Mouse (Mus musculus) ES-E14 (cell line): ENCODE measurements at regions not wholly inside any gene's neighbourhood (a gene's known extent, or its start where the extent isn't known, plus 50 kb on each side); places are given as distances from the start of the nearest gene placed in this dataset.

Experiments
- DNase-seq: peaks from one replicate; pipeline ENCODE4 v3.0.0-alpha.2; 2013; ENCODE audit warnings: low read depth, low spot score
- H3K27ac ChIP-seq: 2 replicates; pipeline ENCODE4 v1.5.1; 2012; ENCODE audit warnings: low read depth, mild to moderate bottlenecking, low read length, moderate library complexity, mixed read lengths; ENCODE audit not compliant: poor library complexity, insufficient read depth, severe bottlenecking
- H3K36me3 ChIP-seq: 2 replicates; pipeline ENCODE4 v1.6.1; 2012; ENCODE audit warnings: mild to moderate bottlenecking, low read length, moderate library complexity, mixed read lengths; ENCODE audit not compliant: control insufficient read depth, poor library complexity, insufficient read depth, severe bottlenecking
- H3K4me1 ChIP-seq, 2 experiments: fragments of 150-350 bp in 1 of 2; sonication (generic) in 1 of 2; 2 replicates each; pipeline ENCODE4 v1.6.1; 2012; ENCODE audit warnings: low read length in 2 of 2, mild to moderate bottlenecking in 1 of 2, mixed read lengths in 1 of 2; ENCODE audit not compliant: control insufficient read depth in 2 of 2, insufficient read depth in 2 of 2, poor library complexity in 1 of 2
- H3K4me3 ChIP-seq, 2 experiments: fragments of 150-350 bp in 1 of 2; sonication (generic) in 1 of 2; 2 replicates each; pipeline ENCODE4 v1.5.1; 2012; ENCODE audit warnings: low read length in 2 of 2, low read depth in 1 of 2, mild to moderate bottlenecking in 1 of 2, mixed read lengths in 1 of 2; ENCODE audit not compliant: insufficient read depth in 1 of 2, poor library complexity in 1 of 2, severe bottlenecking in 1 of 2
- H3K9ac ChIP-seq: 2 replicates; pipeline ENCODE4 v1.6.1; 2012; ENCODE audit warnings: low read depth, mild to moderate bottlenecking, low read length, mixed read lengths; ENCODE audit not compliant: poor library complexity, insufficient read depth, severe bottlenecking
- H3K9me3 ChIP-seq: fragments of 150-350 bp; sonication (generic); 2 replicates; pipeline ENCODE4 v1.6.1; 2012; ENCODE audit warnings: low read depth, mild to moderate bottlenecking, low read length; ENCODE audit not compliant: control insufficient read depth, insufficient read depth
- CHD2 ChIP-seq: IDR thresholded peaks from 2 replicates; pipeline ENCODE4 v1.6.1; 2014; ENCODE audit warnings: mild to moderate bottlenecking, low read depth, low read length, inconsistent platforms
- HCFC1 ChIP-seq: IDR thresholded peaks from 2 replicates; pipeline ENCODE4 v1.6.1; 2012; ENCODE audit warnings: low read length, inconsistent platforms, borderline replicate concordance; ENCODE audit not compliant: insufficient read depth
- MAFK ChIP-seq: IDR thresholded peaks from 2 replicates; pipeline ENCODE4 v1.6.1; 2014; ENCODE audit warnings: mild to moderate bottlenecking, low read depth, low read length, inconsistent platforms; ENCODE audit not compliant: insufficient read depth
- ZC3H11A ChIP-seq: IDR thresholded peaks from 2 replicates; pipeline ENCODE4 v1.6.1; 2012; ENCODE audit warnings: low read depth, mild to moderate bottlenecking, inconsistent platforms, low read length, borderline replicate concordance
- ZNF384 ChIP-seq: IDR thresholded peaks from 2 replicates; pipeline ENCODE4 v1.6.1; 2012; ENCODE audit warnings: low read depth, low read length, inconsistent platforms
- in situ Hi-C, 2 experiments: fragments of 600-800 bp; cut with MboI; formaldehyde crosslinking; loops; one replicate each; pipeline ENCODE4 v1.15.1; 2025; ENCODE audit warnings: low sequenced_read_pairs in 2 of 2, inconsistent platforms in 1 of 2; ENCODE audit not compliant: unreplicated experiment in 2 of 2

DNA sequence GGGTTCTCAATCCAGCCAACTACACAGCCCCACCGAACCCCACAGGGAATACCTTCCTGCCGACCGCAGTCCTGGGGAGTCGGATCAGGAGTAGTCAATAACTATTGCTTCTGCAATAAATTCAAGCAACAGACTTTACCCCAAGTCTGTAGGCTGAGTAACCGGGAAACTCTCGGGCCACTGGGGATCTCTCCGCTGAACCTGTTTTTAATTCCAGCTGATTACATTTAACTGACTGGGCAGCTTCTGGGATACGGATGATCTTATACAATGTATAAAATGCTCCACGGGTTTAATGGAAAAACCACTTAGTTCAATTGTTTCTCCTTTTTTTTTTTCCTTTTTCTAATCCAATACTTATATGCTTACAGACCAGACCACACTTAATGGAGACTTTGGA, 336.6 kb downstream of the Agtpbp1 start:
- no peak for DNase-seq
- Histone ChIP-seq H3K36me3 (no peaks in the 10 kb centered on the region), H3K27ac (no peak overlapping the region), H3K4me3 (no peak overlapping the region), H3K9ac (no peak overlapping the region), H3K9me3 (no peaks in the 10 kb centered on the region), H3K4me1 (no peaks in the 10 kb centered on the region; a peak in 1 of 4 replicates)
- TF ChIP-seq ZC3H11A: no peak
- TF ChIP-seq ZNF384: no peak
- TF ChIP-seq HCFC1: no peak
- in situ Hi-C loops: no loop called here

DNA sequence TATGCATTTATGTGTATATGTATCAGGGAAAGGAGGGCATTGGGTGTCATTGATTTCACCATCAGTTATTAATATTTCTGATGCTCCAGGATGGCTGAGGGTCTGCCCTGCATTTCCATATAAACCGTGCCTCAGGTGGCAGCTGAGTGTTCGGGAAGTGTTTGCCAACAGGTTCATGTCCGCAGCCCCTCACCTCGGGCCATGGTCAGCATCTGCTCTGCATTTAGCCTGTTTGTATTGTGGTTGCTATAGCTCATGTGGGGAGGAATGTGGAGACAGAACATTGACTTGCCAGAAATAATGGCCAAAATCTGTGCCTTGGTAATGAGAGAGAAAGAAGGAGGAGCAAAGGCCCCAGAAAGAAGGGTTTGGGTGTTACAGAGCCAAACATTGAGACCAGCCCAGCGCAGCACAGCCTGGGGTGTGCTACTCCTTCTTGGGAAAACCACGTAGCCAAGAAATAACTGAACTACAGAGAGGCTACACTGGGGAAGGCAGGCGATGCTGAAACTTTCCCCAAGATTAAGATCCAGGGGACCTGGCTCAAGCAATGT, 338.0 kb downstream of the Agtpbp1 start:
- in situ Hi-C loops: no loop called here
- H3K27ac ChIP-seq: no peak overlapping the region

DNA sequence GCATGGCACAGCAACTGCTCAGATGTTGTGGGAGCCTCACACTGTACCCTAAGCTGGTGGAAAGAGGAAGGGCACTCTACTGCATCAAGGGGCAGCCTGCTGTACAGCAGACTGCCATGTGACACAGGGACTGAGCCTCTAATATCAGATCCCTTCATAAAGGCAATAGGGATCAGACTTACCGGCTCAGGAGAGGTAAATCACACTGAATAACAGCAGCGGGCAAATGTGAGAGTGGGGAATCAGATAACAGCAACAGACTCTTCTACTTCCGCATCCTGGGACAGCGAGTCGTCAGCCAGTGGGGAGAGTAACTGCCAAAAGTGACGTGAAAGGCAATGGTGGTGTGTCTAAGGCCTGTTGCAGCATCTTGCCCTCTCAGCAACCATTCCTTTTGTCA, 339.0 kb downstream of the Agtpbp1 start:
- in situ Hi-C loops: no loop called here
- DNase-seq: no peak

More for the DNA sequence above, 338.0 kb downstream of the Agtpbp1 start:
- Histone ChIP-seq H3K36me3 (no peaks in the 10 kb centered on the region), H3K9me3 (no peaks in the 10 kb centered on the region), H3K4me3 (no peak overlapping the region), H3K9ac (no peak overlapping the region), H3K4me1 (no peaks in the 10 kb centered on the region; a peak in 1 of 4 replicates)
- DNase-seq: no peak
- TF ChIP-seq ZNF384 (no peak), MAFK (no peak), ZC3H11A (no peak), HCFC1 (no peak), CHD2 (no peak)

DNA sequence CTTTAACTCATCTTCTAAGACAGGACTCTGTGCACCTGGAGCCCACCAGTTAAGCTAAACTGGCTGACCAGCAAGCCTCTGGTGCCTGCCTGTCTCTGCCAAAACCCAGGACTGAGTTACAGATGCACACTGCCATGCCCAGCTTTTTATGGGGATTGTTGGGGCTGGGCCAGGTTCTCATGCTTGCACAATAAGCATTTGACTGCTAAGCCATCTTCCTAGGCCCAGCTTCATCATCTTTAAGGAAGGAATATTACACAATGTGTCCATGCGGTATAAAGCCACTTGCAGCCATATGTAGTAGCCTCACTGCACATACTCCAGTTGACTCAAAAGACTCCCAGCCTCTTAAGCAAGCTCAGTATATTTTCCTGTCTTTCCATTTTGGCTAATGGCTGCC, 340.4 kb downstream of the Agtpbp1 start:
- in situ Hi-C loops: no loop called here

More for the DNA sequence above, 339.0 kb downstream of the Agtpbp1 start:
- Histone ChIP-seq H3K36me3 (no peaks in the 10 kb centered on the region), H3K27ac (no peak overlapping the region), H3K4me1 (no peaks in the 10 kb centered on the region), H3K9me3 (no peaks in the 10 kb centered on the region), H3K9ac (no peak overlapping the region), H3K4me3 (no peak overlapping the region)
- TF ChIP-seq HCFC1: no peak
- no peak for TF ChIP-seq ZNF384
- no peak for TF ChIP-seq CHD2

DNA sequence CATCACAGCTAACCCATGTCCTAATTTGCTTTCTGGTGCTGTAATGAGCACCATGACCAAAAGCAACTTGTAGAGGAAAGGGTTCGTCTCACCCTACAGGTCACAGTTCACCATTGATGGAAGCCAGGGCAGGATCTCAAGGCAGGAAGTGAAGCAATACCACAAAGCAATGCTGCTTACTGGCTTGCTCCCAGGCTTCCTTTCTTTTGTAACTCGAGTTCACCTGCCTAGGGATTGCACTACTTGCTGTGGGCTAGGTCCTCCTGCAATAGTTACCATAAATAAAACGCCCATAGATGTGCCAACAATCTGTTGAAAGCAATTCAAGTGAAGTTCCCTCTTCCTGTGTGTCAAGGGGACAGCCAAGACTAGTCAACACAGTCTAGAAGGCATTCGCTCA, 342.4 kb downstream of the Agtpbp1 start:
- Histone ChIP-seq H3K27ac (no peak overlapping the region), H3K9ac (no peak overlapping the region), H3K4me3 (no peak overlapping the region), H3K36me3 (no peaks in the 10 kb centered on the region), H3K9me3 (no peaks in the 10 kb centered on the region), H3K4me1 (no peaks in the 10 kb centered on the region)
- TF ChIP-seq HCFC1 (no peak), ZC3H11A (no peak), CHD2 (no peak), ZNF384 (no peak), MAFK (no peak)
- DNase-seq: no peak
- in situ Hi-C loops: no loop called here

More for the DNA sequence above, 340.4 kb downstream of the Agtpbp1 start:
- H3K9ac ChIP-seq: no peak overlapping the region
- no peaks in the 10 kb centered on the region for H3K4me1 ChIP-seq
- TF ChIP-seq ZNF384 (no peak), HCFC1 (no peak), ZC3H11A (no peak), CHD2 (no peak), MAFK (no peak)
- no peak overlapping the region for H3K27ac ChIP-seq
- no peak for DNase-seq
- no peaks in the 10 kb centered on the region for H3K36me3 ChIP-seq
- no peak overlapping the region for H3K4me3 ChIP-seq
- no peaks in the 10 kb centered on the region for H3K9me3 ChIP-seq
